Mouse (Mus musculus): Measurements from ENCODE around the gene Tbl1x. TPM values are rescaled to one million over a fixed set of nuclear protein-coding genes. Genes with fewer than 3 reads are reported as not detected.
A peak's percentile ranks its signal among the peaks of the same experiment; 100 is the strongest.

Tbl1x gene
- polyA plus RNA-seq, 1 experiment from 2014 or later = 41.9 TPM

DNA sequence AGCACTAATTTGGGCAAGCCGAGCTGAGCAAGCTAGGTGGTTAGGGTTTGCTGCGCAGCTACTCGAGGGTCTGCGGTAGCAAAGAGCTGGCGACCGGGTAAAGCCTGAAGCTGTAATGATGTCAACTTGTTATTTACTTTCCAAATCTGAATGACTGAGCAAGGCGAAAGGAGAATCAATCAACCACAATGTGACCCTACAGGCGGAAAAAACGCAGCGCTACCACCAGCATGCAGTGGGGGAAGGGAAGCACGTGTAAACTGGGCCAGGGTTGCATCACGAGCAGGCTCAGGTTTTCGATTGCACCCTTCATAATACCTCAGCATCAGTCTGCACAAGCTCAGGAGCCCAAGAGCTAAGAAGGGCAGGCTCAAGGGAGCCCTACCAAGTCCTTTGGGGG is 1.7 kb upstream of the Tbl1x start:
- Histone ChIP-seq H3K36me3 (ENCODE audit: control insufficient read depth, insufficient read depth, low read length) (no peaks in the 10 kb centered on the region), H3K27me3 (ENCODE audit: control insufficient read depth, insufficient read depth, low read depth, low read length) (no peaks in the 10 kb centered on the region), H3K27ac (ENCODE audit: low read length) (peak overlapping the region; percentile 93), H3K9me3 (replicated peaks; ENCODE audit: control insufficient read depth, low read length, poor library complexity, severe bottlenecking) (no peaks in the 10 kb centered on the region), H3K4me3 (ENCODE audit: low read depth, low read length) (peak overlapping the region; percentile 64), H3K4me2 (ENCODE audit: low read length) (peak overlapping the region; percentile 67), H3K9ac (ENCODE audit: low read depth, low read length) (peak overlapping the region; percentile 84; the same call in 1 of the 2 replicates), H3K4me1 (ENCODE audit: control insufficient read depth, insufficient read depth, low read length) (peaks cover 4% of the 10 kb centered on the region)
- ATAC-seq = peak; percentile 85
- 20% methylated on average over 13 of the region's 13 CpGs for WGBS

DNA sequence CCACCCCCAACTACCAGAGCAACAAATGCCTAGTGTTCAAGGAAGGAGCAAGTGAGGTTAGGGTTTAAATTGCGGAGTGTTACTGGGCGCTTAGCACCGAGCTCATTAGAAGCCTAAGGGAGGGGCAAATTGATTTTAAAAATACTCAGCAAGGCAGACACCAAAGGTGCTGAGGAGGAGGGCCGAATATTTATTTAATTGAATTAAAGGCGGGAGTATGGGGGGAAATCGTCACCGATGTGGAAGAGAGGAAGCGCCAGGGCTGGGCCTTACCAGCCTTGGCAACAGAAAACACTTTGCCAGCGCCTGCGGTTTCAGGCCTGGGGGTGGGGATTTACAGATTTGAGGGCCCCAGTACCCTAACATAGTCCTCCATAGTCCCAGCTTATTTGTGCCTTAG is 1.0 kb upstream of the Tbl1x start:
- Histone ChIP-seq H3K36me3 (ENCODE audit: control insufficient read depth, insufficient read depth, low read length) (no peaks in the 10 kb centered on the region), H3K4me1 (ENCODE audit: control insufficient read depth, insufficient read depth, low read length) (peaks cover 4% of the 10 kb centered on the region), H3K9me3 (replicated peaks; ENCODE audit: control insufficient read depth, low read length, poor library complexity, severe bottlenecking) (no peaks in the 10 kb centered on the region), H3K4me3 (ENCODE audit: low read depth, low read length) (peak overlapping the region; percentile 64), H3K27me3 (ENCODE audit: control insufficient read depth, insufficient read depth, low read depth, low read length) (no peaks in the 10 kb centered on the region), H3K4me2 (ENCODE audit: low read length) (peak overlapping the region; percentile 67), H3K9ac (ENCODE audit: low read depth, low read length) (peak overlapping the region; percentile 84), H3K27ac (ENCODE audit: low read length) (peak overlapping the region; percentile 93)
- peak; percentile 44 for ATAC-seq
- 21% methylated on average over 10 of the region's 10 CpGs for WGBS

DNA sequence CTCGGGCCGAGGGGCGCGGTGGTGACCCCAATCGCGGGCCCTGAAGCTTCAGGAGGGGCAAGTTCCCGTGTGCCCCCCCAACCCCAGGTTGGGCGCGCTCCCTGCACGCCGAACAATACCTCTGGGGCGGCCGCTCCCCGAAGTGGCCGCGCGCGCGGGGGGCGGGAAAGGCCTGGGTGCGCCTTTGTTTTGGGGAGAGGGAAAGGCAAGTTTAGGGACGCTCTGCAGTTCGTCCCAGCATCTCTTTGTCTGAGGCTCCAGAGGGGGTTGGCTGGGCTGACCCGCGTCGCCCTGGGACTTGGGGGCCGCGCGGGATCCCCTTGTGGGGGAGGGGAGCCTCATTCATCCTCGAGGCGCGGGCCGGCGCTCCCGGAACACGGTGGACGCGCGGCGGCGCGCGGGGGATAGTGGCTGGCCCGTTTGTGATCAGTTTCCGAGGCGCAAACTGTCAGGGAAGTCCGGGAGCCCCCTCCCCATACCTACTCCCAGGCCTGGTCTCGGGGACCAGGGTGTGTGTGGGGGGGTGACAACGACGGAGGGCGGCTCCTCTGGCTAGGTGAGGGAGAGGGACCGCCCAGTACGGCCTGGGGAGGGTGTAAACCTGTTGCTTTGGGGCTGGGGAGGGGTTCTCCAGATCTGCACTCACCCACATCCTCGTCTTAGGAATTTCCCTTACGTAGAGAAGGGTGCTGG is 634 bp downstream of the Tbl1x start:
- Histone ChIP-seq H3K36me3 (ENCODE audit: control insufficient read depth, insufficient read depth, low read length) (no peaks in the 10 kb centered on the region), H3K4me1 (ENCODE audit: control insufficient read depth, insufficient read depth, low read length) (peaks cover 4% of the 10 kb centered on the region), H3K27me3 (ENCODE audit: control insufficient read depth, insufficient read depth, low read depth, low read length) (no peaks in the 10 kb centered on the region), H3K4me3 (ENCODE audit: low read depth, low read length) (peak overlapping the region; percentile 64), H3K27ac (ENCODE audit: low read length) (peak overlapping the region; percentile 93), H3K9me3 (replicated peaks; ENCODE audit: control insufficient read depth, low read length, poor library complexity, severe bottlenecking) (no peaks in the 10 kb centered on the region), H3K4me2 (ENCODE audit: low read length) (peak overlapping the region; percentile 62), H3K9ac (ENCODE audit: low read depth, low read length) (peak overlapping the region; percentile 84)
- 17% methylated on average over 38 of the region's 55 CpGs for WGBS
- peak; percentile 16 for ATAC-seq

DNA sequence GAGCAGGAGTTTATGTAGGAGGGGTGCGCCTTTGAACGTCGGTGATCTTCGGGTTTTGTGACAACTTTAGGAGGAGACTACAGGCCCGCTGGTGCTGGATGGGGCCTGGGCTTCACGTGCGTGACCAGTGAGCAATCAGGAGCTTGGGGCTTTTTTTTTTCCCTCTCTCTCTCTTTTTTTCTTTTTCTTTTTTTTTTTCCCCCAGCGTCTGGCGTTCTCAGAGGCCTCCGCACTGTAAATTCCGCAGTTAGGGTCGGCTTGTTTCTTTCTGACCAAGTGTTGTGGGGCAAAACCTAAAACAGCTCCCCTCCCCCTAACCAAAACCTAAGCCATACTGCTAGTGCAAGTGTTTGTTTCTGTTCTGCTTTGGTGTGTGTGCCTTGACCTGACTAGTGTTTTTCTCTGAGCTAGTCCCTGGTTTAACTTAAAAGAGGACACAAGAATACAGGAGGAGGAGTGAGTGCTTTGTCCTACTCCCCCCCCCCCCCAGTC is 1.2 kb downstream of the Tbl1x start:
- no peaks in the 10 kb centered on the region for H3K9me3 ChIP-seq (replicated peaks; ENCODE audit: control insufficient read depth, low read length, poor library complexity, severe bottlenecking)
- whole genome bisulfite sequencing = 23% methylated on average over 12 of the region's 12 CpGs
- peaks cover 4% of the 10 kb centered on the region for H3K4me1 ChIP-seq (ENCODE audit: control insufficient read depth, insufficient read depth, low read length)
- peak overlapping the region; percentile 84 for H3K9ac ChIP-seq (ENCODE audit: low read depth, low read length)
- peak overlapping the region; percentile 62 for H3K4me2 ChIP-seq (ENCODE audit: low read length)
- peak overlapping the region; percentile 64 for H3K4me3 ChIP-seq (ENCODE audit: low read depth, low read length)
- ATAC-seq = no peak
- H3K27me3 ChIP-seq (ENCODE audit: control insufficient read depth, insufficient read depth, low read depth, low read length) = no peaks in the 10 kb centered on the region
- no peaks in the 10 kb centered on the region for H3K36me3 ChIP-seq (ENCODE audit: control insufficient read depth, insufficient read depth, low read length)
- peak overlapping the region; percentile 93 for H3K27ac ChIP-seq (ENCODE audit: low read length)

DNA sequence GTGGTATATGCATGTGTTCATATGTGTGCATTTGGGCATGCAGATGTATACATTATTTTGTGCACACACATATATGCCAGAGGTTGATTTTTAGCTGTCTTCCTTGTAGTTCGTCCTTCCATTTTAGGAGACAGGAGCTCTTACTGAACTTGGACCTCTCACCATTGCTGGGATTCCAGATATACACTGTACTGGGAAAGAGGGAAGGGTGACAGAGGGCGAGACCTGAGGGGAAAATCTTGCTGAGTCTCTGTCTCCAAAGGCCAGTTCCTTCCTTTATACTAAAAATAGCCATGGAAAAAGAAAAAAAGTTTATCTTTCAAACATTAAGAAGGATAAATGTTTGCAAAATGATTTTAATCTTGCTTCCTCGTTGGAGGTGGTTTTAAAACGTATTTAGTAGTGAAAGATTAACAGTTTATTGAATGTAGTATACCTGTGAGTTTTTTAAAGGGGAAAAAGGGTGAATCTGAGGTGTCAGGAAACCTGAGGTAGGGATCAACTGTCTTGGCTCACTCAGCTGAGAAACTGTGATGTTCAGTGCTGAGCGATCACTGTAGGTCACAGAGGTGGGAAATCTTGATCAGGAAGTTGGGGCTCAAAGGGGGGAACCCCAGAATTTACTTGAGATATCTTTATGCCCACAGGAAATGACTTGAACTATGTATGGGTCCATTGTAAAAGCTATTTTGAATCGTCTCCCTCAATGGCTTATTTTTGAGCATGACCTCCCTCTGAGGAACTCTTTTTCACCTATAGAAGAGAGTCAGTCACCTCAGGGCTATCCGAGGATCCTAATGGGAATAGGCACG is 6.7 kb downstream of the Tbl1x start:
- Histone ChIP-seq H3K4me3 (ENCODE audit: low read depth, low read length) (no peak overlapping the region), H3K9me3 (replicated peaks; ENCODE audit: control insufficient read depth, low read length, poor library complexity, severe bottlenecking) (no peaks in the 10 kb centered on the region), H3K9ac (ENCODE audit: low read depth, low read length) (no peak overlapping the region), H3K36me3 (ENCODE audit: control insufficient read depth, insufficient read depth, low read length) (no peaks in the 10 kb centered on the region), H3K27me3 (ENCODE audit: control insufficient read depth, insufficient read depth, low read depth, low read length) (no peaks in the 10 kb centered on the region), H3K4me1 (ENCODE audit: control insufficient read depth, insufficient read depth, low read length) (peaks cover 4% of the 10 kb centered on the region), H3K4me2 (ENCODE audit: low read length) (no peak overlapping the region), H3K27ac (ENCODE audit: low read length) (no peak overlapping the region)
- no peak for ATAC-seq
- WGBS = 53% methylated on average over 8 of the region's 8 CpGs

DNA sequence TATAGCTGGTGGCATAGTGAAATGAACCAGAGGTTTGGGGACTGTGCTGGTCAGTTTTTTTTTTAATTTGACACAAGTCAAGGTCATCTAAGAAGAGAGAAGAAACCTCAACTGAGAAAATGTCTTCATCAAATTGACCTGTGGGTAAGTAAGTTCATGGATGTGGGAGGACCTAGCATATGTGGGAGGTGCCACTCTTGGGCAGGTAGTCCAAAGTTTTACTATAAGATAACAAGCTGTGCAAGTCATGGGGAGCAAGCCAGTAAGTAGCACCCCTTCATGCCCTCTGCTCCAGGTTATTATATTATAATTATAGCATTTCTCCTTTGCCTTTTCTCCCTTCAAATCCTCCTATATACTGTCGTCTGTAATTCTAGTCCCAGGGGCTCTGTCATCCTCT is 8.1 kb downstream of the Tbl1x start:
- no peaks in the 10 kb centered on the region for H3K36me3 ChIP-seq (ENCODE audit: control insufficient read depth, insufficient read depth, low read length)
- H3K9me3 ChIP-seq (replicated peaks; ENCODE audit: control insufficient read depth, low read length, poor library complexity, severe bottlenecking) = no peaks in the 10 kb centered on the region
- H3K4me2 ChIP-seq (ENCODE audit: low read length) = no peak overlapping the region
- H3K27me3 ChIP-seq (ENCODE audit: control insufficient read depth, insufficient read depth, low read depth, low read length) = no peaks in the 10 kb centered on the region
- H3K9ac ChIP-seq (ENCODE audit: low read depth, low read length) = no peak overlapping the region
- no peaks in the 10 kb centered on the region for H3K4me1 ChIP-seq (ENCODE audit: control insufficient read depth, insufficient read depth, low read length)
- 79% methylated on average over 1 of the region's 1 CpGs for WGBS
- no peak overlapping the region for H3K4me3 ChIP-seq (ENCODE audit: low read depth, low read length)
- H3K27ac ChIP-seq (ENCODE audit: low read length) = no peak overlapping the region
- no peak for ATAC-seq

DNA sequence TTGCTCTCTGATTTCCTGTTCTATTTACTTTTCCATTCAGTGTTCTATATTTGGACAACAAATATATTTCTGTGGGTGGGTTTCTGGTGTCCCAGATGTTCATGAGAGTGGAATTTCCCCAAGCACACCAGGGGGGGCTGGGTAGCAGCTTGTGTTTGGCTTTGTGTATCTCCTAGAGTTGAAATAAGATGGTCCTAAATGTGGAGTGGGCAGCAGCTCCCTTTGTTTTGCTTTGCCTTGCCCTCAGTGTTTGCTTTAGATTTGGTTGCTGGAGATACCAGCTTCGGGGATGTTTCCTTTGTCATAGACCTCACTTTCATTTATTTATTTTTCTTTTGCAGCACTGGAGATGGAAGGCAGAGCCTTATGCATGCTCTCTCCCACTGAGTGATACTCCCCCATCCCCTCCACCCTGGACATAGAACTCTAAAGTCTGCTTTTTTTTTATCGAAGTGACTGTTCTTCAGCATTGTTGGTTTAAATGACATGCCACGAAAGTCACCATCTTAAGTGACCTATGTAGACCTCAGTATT is 12.1 kb downstream of the Tbl1x start:
- ATAC-seq = no peak
- Histone ChIP-seq H3K9ac (ENCODE audit: low read depth, low read length) (no peak overlapping the region), H3K4me1 (ENCODE audit: control insufficient read depth, insufficient read depth, low read length) (no peaks in the 10 kb centered on the region), H3K4me2 (ENCODE audit: low read length) (no peak overlapping the region), H3K27me3 (ENCODE audit: control insufficient read depth, insufficient read depth, low read depth, low read length) (no peaks in the 10 kb centered on the region), H3K27ac (ENCODE audit: low read length) (no peak overlapping the region), H3K4me3 (ENCODE audit: low read depth, low read length) (no peak overlapping the region), H3K36me3 (ENCODE audit: control insufficient read depth, insufficient read depth, low read length) (no peaks in the 10 kb centered on the region), H3K9me3 (replicated peaks; ENCODE audit: control insufficient read depth, low read length, poor library complexity, severe bottlenecking) (no peaks in the 10 kb centered on the region)
- WGBS = 49% methylated on average over 3 of the region's 3 CpGs

DNA sequence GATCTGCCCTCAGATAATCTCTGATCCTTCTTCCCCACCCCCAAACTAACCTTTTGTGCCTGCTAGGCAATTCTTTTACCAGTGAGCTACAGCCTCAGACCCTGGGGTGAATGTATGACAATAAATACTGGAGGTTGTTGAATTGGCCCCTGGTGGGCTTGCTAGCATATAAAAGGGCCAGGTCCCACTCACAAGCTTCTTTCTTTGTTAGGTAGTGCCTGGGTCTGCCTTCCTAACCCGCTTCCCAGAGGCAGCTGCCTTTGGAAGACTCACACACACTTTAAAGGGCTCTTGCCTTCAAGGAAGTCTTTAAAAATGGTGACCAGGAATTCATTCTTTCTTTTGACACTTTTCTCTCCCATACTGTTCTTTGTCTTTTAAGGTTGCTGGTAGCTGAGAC is 14.4 kb downstream of the Tbl1x start:
- Histone ChIP-seq H3K4me3 (ENCODE audit: low read depth, low read length) (no peak overlapping the region), H3K27me3 (ENCODE audit: control insufficient read depth, insufficient read depth, low read depth, low read length) (no peaks in the 10 kb centered on the region), H3K9ac (ENCODE audit: low read depth, low read length) (no peak overlapping the region), H3K36me3 (ENCODE audit: control insufficient read depth, insufficient read depth, low read length) (no peaks in the 10 kb centered on the region), H3K4me1 (ENCODE audit: control insufficient read depth, insufficient read depth, low read length) (no peaks in the 10 kb centered on the region), H3K4me2 (ENCODE audit: low read length) (no peak overlapping the region), H3K9me3 (replicated peaks; ENCODE audit: control insufficient read depth, low read length, poor library complexity, severe bottlenecking) (no peaks in the 10 kb centered on the region), H3K27ac (ENCODE audit: low read length) (no peak overlapping the region)
- WGBS = 11% methylated on average over 1 of the region's 1 CpGs
- no peak for ATAC-seq

DNA sequence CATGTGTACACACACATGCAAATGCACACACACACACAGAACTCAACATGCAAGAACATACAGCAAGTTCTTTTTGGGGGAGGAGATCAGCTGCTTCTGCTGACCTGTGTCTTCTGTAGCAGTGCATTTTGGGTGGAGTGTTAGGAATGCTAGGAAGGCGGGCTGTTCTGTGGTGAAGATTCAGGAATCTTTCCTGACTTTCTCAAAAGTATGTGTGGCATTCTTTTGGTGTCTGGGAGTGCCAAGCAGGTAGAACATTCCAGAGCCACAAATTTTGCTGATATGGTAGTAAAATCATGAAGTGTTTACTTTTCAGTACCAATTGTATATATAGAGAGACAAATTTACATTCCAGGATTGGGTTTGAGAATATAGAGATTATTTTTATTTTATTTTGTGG is 17.6 kb downstream of the Tbl1x start:
- H3K36me3 ChIP-seq (ENCODE audit: control insufficient read depth, insufficient read depth, low read length) = no peaks in the 10 kb centered on the region
- H3K4me3 ChIP-seq (ENCODE audit: low read depth, low read length) = no peak overlapping the region
- H3K27ac ChIP-seq (ENCODE audit: low read length) = no peak overlapping the region
- H3K9ac ChIP-seq (ENCODE audit: low read depth, low read length) = no peak overlapping the region
- 93% methylated on average over 1 of the region's 1 CpGs for WGBS
- no peaks in the 10 kb centered on the region for H3K4me1 ChIP-seq (ENCODE audit: control insufficient read depth, insufficient read depth, low read length)
- H3K4me2 ChIP-seq (ENCODE audit: low read length) = no peak overlapping the region
- no peaks in the 10 kb centered on the region for H3K9me3 ChIP-seq (replicated peaks; ENCODE audit: control insufficient read depth, low read length, poor library complexity, severe bottlenecking)
- H3K27me3 ChIP-seq (ENCODE audit: control insufficient read depth, insufficient read depth, low read depth, low read length) = no peaks in the 10 kb centered on the region
- no peak for ATAC-seq

All from midbrain, embryonic 16.5 days (tissue).